Mouse (Mus musculus) hindbrain, embryonic 11.5 days (tissue): ENCODE data around the gene Fabp2. TPM values are rescaled to one million over a fixed set of nuclear protein-coding genes. Genes with fewer than 3 reads are reported as not detected.
"Not testable (repeated sequence)": the region's sequence is repeated elsewhere in the genome, so short reads cannot be mapped to it uniquely, and the experiment has no call there.

Source experiments
- ATAC-seq: fragments of 200-750 bp; cut with Nextera tagmentation; 2 replicates; pipeline ENCODE4 v1.8.0; 2017; ENCODE audit warnings: mild to moderate bottlenecking, moderate TSS enrichment, moderate library complexity; ENCODE audit not compliant: low FRiP score
- DNase-seq: peaks from one replicate; pipeline ENCODE4 v3.0.0-alpha.2; 2015; ENCODE audit warnings: low spot score
- H3K27ac ChIP-seq: fragments of 300-500 bp; sonication (generic); 2 replicates; pipeline ENCODE4 v1.5.1; 2014; ENCODE audit warnings: mild to moderate bottlenecking, low read depth, low read length
- H3K27me3 ChIP-seq: fragments of 300-500 bp; sonication (generic); 2 replicates; pipeline ENCODE4 v1.6.1; 2014; ENCODE audit warnings: mild to moderate bottlenecking, low read length, moderate library complexity, mixed read lengths; ENCODE audit not compliant: control insufficient read depth, insufficient read depth
- H3K36me3 ChIP-seq: fragments of 300-500 bp; sonication (generic); 2 replicates; pipeline ENCODE4 v1.6.1; 2014; ENCODE audit warnings: mild to moderate bottlenecking, low read length, moderate library complexity, mixed read lengths; ENCODE audit not compliant: control insufficient read depth, insufficient read depth
- H3K4me1 ChIP-seq: fragments of 300-500 bp; sonication (generic); replicated peaks from 2 replicates; pipeline ENCODE4 v1.6.1; 2014; ENCODE audit warnings: low read length, mixed read lengths; ENCODE audit not compliant: control insufficient read depth, insufficient read depth
- H3K4me2 ChIP-seq: fragments of 300-500 bp; sonication (generic); replicated peaks from 2 replicates; pipeline ENCODE4 v1.6.1; 2014; ENCODE audit warnings: mild to moderate bottlenecking, low read depth, low read length
- H3K4me3 ChIP-seq: fragments of 300-500 bp; sonication (generic); 2 replicates; pipeline ENCODE4 v1.5.1; 2014; ENCODE audit warnings: low read depth, low read length
- H3K9ac ChIP-seq: fragments of 300-500 bp; sonication (generic); 2 replicates; pipeline ENCODE4 v1.6.1; 2014; ENCODE audit warnings: low read depth, low read length
- H3K9me3 ChIP-seq: fragments of 300-500 bp; sonication (generic); 2 replicates; pipeline ENCODE4 v1.6.1; 2016; ENCODE audit warnings: low read length; ENCODE audit not compliant: control insufficient read depth
- WGBS: fragments of 180-500 bp; shearing (Covaris S2); extraction: QIAGEN DNeasy Blood & Tissue Kit; methylation state at CpG from one replicate; pipeline ENCODE4 v1.1.7; 2014; 5-methylcytosine and 5-hydroxymethylcytosine counted together
- polyA plus RNA-seq: library from polyadenylated mRNA; unstranded; fragments of >200 nt; fragmentation: Nextera tagmentation; extraction: Ambion mirVana; gene quantifications from 2 replicates; pipeline ENCODE4 v1.2.1, GENCODE M21; 2014

Fabp2 gene
- polyA plus RNA-seq, 1 experiment from 2014 or later, result not detected

DNA sequence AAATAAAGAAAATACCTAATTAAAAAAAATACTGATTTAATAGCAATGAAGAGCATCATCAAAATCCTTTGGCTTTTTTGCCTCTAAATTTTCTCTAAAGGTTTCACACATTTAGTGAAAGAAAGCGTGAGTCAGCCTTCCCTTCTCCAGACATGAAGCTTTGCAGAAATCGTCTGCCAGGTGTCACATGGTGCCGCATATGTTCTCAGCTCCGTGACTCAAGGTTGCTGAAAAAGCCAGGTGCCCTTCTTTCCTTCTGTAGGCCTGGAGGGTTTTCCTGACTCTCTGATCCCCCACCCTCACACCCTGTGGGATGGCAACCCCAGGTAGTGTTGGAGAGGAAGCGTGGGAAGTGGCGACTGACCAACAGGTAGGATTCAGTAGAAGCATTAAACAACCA is 34.9 kb downstream of the Fabp2 start:
- Histone ChIP-seq H3K27me3 (no peaks in the 10 kb centered on the region), H3K36me3 (no peaks in the 10 kb centered on the region), H3K27ac (no peak overlapping the region), H3K4me3 (no peak overlapping the region), H3K9ac (no peak overlapping the region), H3K4me1 (no peaks in the 10 kb centered on the region), H3K4me2 (no peak overlapping the region), H3K9me3 (no peaks in the 10 kb centered on the region)
- ATAC-seq (no peak), DNase-seq (no peak)
- 91% methylated on average over 6 of the region's 6 CpGs for WGBS

DNA sequence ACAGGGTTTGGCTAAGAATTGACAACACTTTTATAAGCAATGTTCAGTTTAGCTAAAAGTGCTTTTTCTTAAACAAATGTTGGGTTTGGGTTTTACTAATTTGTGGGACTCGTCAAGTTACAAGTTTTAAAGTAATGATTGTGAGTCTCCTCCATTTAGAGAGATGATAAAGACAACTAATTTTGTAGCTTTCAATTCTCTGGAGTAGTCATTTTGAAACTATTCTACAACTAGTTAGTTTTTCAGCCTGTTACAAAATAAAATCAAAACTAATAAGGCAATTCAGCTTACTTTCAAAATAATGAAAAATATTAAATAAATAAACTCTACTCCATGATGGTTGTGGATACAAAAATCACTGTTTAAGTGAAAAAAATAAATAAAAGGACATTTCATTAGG is 37.6 kb downstream of the Fabp2 start:
- Histone ChIP-seq H3K27me3 (no peaks in the 10 kb centered on the region), H3K9ac (no peak overlapping the region), H3K4me2 (no peak overlapping the region), H3K9me3 (no peaks in the 10 kb centered on the region), H3K36me3 (no peaks in the 10 kb centered on the region), H3K4me3 (no peak overlapping the region), H3K4me1 (no peaks in the 10 kb centered on the region), H3K27ac (no peak overlapping the region)
- DNase-seq (no peak), ATAC-seq (no peak)
- 96% methylated on average over 1 of the region's 1 CpGs for WGBS

DNA sequence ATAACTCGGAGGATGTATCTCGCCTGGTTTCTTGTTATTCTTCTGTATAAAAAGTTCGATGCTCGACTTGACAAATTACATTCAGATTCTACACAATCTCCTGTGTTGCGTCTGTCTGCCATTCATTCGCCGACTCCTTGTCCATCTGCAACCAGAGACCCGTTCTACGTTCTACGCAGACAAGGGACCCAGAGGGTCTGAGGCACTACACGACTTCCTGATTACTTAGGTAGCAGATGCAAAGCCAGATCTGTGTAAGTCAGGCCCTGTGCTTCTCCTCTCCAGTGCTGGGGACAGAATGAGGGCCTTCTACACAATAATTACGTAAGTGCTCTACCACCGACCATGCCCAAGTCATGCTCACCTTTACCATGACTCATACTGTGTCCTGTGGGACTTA is 42.3 kb downstream of the Fabp2 start:
- not testable (repeated sequence) for H3K9ac ChIP-seq, H3K9me3 ChIP-seq, H3K27me3 ChIP-seq, H3K27ac ChIP-seq, DNase-seq, ATAC-seq, H3K36me3 ChIP-seq, H3K4me3 ChIP-seq, H3K4me1 ChIP-seq, H3K4me2 ChIP-seq
- 85% methylated on average over 13 of the region's 13 CpGs for WGBS

DNA sequence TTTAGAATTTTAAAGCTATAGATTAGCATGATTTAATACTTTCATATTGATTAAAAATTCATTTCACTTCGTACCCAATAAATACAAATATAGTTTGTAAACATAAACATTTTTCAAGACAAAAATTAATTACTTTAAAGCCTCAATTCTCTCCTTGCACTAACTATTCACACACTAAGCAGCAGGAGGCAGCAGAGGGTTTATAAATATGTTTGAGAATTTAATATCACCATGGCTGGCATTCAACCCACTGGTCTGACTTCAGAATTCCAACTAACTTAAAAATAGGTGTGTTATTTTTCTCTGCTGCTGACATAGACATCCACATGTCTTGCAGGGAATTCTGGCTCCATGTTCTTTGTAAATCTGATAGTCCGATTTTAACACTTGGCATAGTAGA is 44.3 kb downstream of the Fabp2 start:
- ATAC-seq, result no peak
- peak; percentile 61 for DNase-seq
- 79% methylated on average over 2 of the region's 2 CpGs for WGBS

DNA sequence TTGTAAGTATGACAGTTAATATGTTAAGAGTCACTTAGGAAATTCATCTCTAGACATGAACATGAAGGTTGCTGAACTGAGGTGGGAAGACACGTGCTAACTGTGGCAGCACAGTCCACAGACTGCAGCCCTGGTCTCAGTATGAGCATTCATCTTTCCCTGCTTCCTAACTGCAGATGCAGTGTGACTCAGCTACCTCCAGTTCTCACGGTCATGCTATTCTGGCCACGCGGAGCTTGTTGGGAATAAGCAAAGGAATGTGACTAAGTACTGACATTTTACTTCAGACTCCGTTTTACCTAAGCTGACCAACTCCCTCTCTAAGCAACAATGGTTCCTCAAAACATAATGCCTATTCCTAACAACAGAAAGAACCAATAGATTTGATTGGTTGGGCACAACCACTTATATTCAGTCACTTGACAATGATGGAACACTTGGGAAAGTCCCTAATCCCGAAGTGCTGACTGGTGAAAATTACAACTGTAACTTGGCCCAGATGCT is 48.6 kb downstream of the Fabp2 start:
- DNase-seq, result no peak
- H3K9ac ChIP-seq, result no peak overlapping the region
- no peak for ATAC-seq
- H3K27me3 ChIP-seq, result no peaks in the 10 kb centered on the region
- WGBS, result 79% methylated on average over 6 of the region's 6 CpGs
- H3K4me1 ChIP-seq, result no peaks in the 10 kb centered on the region
- H3K4me2 ChIP-seq, result no peak overlapping the region
- no peak overlapping the region for H3K27ac ChIP-seq
- no peak overlapping the region for H3K4me3 ChIP-seq
- H3K36me3 ChIP-seq, result no peaks in the 10 kb centered on the region
- H3K9me3 ChIP-seq, result no peaks in the 10 kb centered on the region

More for the DNA sequence above, 44.3 kb downstream of the Fabp2 start:
- H3K4me1 ChIP-seq, result no peaks in the 10 kb centered on the region
- H3K9ac ChIP-seq, result no peak overlapping the region
- H3K4me2 ChIP-seq, result no peak overlapping the region
- no peak overlapping the region for H3K4me3 ChIP-seq
- no peaks in the 10 kb centered on the region for H3K36me3 ChIP-seq
- no peaks in the 10 kb centered on the region for H3K9me3 ChIP-seq
- H3K27ac ChIP-seq, result no peak overlapping the region
- H3K27me3 ChIP-seq, result no peaks in the 10 kb centered on the region

Other genes starting within 250 kb of the Fabp2 start
- 4.1 and 8.1 TPM in 2 replicates for gene Pde5a, start 166.1 kb upstream of the Fabp2 start, polyA plus RNA-seq
- gene Gm10959, start 24.3 kb downstream of the Fabp2 start, polyA plus RNA-seq, result not detected in 2 replicates
- 90.8 and 90.9 TPM in 2 replicates for gene 1810037I17Rik, start 29.1 kb downstream of the Fabp2 start, polyA plus RNA-seq
- gene Usp53, start 89.4 kb downstream of the Fabp2 start, polyA plus RNA-seq, result 5.0 and 10.9 TPM in 2 replicates
- 0.62 and 0.95 TPM in 2 replicates for gene Myoz2, start 139.9 kb downstream of the Fabp2 start, polyA plus RNA-seq